Mouse (Mus musculus): ENCODE data around the gene Nkapl.
"Not testable (repeated sequence)": the region's sequence is repeated elsewhere in the genome, so short reads cannot be mapped to it uniquely, and the experiment has no call there.

The Nkapl gene

DNA sequence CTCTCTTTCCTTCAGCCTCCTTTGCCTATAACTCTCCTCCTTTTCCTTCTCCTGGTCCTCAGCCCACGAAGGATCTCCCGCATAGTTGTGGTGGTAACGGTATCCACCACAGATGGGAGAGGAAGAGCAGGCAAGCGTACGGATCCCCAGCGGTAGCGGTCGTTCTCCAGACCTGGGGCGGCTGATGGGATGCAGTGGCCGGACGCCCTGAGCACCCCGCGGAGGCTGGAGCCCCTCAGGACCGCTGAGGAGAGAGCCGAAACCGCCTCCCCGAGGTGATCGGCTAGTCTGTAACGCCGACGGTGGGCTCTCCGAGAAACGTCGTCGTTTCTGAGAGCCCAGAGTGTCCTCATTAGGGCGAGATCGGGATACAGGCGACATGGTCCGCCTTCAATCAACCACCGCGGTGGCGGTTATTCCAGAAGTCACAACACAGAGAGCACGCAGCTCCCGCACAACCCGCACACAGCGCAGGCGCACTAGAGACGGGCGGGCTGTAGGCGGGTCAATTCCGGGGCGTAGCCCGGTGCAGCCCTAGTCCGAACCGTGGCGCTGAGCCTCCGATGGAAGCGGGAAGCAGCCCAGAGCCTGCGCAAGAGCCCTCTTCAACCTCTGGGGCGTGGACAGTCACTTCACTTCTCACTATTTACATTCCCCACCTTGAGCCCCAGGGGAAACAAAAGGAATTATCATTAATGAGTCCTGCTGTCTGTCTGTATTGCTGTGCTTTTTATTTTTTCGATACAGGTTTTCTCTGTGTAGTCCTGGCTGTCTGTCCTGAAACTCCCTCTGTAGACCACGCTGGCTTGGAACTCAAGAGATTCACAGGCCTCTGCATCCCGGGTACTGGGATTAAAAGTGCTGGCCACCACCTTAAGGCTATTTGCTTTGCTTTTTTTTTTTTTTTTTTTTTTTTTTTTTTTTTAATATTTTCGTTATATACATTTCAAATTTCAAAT lies at the start of gene Nkapl:
Gene Nkapl, minus strand, starts transcription at position 449 of the 959 bp plus-strand sequence.
- in situ Hi-C loops (cut with MseI, MboI): no loop called here

DNA sequence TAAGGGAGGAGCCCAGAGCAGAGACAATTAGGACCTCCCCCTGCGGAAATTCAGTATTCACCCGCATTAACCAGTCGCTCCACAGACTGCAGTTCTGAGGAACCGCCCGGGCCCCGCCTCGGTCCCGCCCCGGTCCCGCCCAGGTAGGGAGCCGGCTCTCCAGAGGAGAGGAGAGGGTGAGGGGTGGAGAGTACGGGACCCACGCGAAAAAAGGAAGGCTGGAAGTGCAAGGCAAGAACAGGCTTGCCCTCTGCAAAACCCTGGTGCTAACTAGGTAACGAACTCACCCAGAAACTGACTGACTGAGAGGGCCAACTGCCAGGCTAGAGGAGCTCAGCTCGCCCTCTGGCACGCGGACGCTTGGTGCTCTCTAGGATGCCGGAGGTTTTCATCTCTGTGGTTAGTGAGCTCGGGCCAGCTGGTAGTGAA lies 37.9 kb upstream of the Nkapl start:
- in situ Hi-C loops (cut with MseI, MboI): no loop called here

DNA sequence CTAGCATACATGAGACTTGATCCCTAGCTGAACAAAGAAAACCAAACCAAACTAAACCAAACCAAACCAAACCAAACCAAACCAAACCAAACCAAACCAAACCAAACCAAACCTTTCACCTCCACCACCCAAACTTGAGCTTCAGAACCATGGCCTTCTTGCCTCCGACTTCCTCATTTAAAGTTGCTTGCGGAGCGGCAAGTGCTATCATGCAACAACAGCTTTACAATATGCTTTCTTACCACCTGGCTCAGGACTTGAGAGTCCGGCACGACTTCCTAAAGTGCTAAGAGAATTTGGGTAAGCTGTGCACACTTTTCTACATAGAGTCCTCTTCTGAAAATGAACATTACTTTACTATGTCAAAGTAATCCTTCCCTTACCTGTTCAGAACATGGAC lies 34.0 kb upstream of the Nkapl start:
- in situ Hi-C loops (cut with MseI, MboI): no loop called here

DNA sequence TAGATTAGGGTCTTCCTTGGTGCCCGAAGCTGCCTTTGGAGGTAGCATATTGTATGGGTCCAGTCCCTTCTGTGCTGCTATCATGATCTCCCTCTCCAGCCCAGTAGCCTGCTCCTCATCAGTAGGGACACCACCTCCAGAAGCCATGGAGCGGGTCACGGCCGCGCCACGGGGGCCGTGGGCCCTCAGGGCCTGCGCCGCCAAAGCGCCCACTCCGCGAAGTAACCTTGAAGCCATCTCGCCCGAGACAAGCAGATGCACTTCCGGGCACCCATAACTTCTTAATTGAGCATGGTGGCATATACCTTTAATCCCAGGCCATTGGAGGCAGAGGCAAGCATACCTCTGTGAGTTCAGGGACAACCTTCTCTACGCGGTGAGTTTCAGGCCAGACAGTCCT lies 32.9 kb upstream of the Nkapl start, which contains the start of gene Gm11273:
Gene Gm11273, minus strand, starts transcription at position 237 of the 400 bp plus-strand sequence.
- in situ Hi-C loops (cut with MseI, MboI): not testable (repeated sequence)

DNA sequence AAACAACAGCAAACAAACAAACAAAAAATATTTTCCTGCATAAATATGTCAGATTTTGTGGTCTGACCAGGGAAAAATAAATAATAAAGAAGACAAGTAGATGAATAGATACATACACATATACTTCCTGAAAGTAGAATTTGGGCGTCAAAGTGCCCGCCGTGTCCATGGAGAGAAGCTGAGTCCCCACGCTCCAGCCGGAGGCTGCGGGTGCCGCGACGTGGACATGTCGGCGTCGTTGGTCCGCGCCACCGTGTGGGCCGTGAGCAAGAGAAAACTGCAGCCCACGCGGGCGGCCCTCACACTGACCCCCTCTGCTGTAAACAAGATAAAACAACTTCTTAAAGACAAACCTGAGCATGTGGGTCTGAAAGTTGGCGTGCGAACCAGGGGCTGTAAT lies 26.8 kb upstream of the Nkapl start, which contains the start of gene AK157302:
Gene AK157302, plus strand, starts transcription at position 144 of the 400 bp plus-strand sequence.
- in situ Hi-C loops (cut with MseI, MboI): no loop called here

DNA sequence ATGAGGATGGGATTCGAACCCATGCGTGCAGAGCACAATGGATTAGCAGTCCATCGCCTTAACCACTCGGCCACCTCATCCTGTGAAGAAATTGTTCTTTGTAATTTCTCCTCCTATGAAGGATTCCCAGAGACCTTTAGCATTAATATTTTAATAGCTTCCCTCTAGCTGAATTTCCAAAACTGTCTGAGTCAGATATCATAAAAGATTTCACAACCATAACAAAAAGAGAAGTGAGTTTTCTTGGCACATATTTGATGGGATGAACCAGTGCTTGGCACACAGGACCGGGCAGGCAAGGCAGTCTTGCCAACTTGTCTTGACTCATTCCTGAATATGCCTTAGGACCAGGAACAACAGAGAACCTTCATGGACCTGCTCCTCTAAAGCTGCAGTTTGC lies 24.5 kb upstream of the Nkapl start:
- in situ Hi-C loops (cut with MseI, MboI): no loop called here

DNA sequence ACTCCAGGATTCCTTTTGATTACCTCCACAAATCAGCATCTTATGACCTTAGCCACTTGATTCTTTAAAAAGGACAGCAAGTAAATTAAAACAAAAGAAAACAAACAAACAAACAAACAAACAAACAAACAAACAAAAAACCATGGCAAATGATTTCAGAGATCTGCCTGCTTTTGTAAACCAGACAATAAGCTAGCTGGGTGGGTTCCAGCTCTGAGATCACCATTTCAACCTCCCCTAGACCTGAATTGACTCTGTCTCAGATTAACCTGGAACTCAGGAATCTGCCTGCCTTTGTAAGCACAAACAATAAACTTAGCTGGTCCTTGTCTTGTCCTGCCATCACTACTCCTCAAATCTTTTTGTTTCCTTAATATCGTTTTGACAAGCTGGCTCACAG lies 18.6 kb upstream of the Nkapl start:
- in situ Hi-C loops (cut with MseI, MboI): no loop called here

DNA sequence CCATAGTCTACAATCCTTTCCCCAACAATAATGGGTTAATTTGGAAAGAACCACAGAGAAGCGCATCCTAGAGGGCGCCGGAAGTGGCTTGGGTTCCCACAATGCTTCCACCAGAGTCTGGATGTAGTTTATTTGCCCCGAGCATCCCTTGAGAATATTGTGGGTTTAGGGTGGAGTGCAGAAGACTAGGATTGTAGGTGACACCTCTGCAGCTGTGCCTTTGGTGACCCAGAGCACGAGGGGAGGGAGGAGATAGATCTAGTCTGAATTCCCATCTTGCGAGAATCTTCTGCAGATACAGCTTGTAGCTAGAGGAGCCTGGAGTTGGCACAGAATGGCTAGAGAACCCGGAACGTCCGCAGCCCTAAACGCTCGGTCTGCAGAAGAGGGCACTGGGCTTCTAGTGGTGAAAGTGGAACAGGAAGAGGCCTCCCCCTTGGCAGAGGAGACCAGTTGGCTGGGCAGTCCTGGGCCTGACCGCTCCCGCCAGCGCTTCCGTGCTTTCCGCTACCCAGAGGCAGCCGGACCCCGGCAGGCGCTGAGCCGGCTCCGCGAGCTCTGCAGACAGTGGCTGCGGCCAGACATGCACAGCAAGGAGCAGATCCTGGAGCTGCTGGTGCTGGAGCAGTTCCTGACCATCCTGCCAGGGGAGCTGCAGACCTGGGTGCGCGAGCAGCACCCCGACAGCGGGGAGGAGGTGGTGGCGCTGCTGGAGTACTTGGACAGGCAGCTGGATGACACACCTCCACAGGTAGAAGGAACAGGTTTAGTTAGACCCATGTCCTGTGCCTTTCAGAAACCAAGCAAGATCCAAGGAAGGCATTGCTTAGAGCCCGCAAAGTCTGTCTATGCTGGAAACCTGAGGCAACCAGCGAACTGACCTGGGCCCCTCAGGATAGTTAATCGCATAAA lies 10.7 kb upstream of the Nkapl start, which contains the start of the genes Zkscan4 and Gm10065:
Gene Zkscan4, plus strand, starts transcription at position 149 of the 912 bp plus-strand sequence.
Gene Gm10065, minus strand, starts transcription at position 683 of the 912 bp plus-strand sequence.
- in situ Hi-C loops (cut with MseI, MboI): not testable (repeated sequence)

DNA sequence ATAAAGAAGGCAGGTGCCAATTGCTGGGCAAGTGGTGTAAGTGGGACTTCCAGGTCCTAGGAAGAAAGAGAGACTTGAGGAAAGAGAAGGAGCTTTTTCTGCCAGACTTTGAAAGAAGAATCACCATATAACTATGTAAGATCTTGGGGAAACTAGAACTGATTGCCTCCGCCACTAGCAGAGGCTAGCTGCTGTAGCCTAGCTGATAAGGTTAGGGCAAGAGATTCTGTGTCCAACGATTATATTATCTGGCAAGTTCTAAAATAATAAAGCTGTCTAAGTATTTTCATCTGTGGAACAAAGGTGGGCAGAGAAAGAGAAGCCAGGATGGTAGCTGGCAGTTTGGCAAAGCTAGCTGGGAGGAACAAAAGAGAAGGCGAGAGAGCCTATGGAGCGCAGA lies 4.1 kb upstream of the Nkapl start:
- in situ Hi-C loops (cut with MseI, MboI): no loop called here

DNA sequence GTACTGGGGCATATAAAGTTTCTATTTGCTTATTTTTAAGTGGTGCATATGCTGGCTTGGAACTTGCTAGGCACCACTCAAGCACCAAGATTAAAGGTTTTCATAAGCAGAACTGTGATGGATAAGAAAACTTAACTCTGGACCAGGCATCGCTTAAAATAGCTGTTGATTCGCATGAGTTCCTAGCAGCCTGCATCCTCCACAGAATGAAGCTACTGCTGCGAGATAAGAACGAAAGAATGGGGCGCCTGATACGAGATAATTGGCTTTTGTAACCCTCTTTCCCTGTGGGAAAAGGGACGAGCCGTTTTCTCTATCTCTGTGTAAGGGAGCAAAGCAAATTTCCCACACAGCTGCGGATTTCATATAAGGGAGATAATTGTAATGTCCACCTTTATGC lies 788 bp upstream of the Nkapl start:
- in situ Hi-C loops (cut with MseI, MboI): no loop called here

DNA sequence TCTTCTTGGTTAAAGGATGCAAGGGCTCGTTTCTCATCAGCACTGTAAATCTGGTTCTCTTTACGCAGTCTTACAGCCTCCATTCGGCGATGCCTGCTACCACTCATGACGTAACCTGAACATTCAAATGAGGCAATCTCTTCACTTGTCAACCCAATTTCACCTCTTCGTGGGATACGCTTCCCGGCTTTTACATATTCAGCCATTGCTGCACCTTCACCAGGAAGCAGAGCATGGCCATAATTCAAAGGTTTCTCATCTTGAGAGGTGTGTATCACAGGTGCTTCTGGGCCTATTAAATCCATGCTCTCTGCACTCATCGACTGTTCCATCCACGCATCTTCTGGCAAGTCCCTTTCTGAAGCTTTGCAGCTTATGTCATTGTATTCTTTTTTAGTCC lies 973 bp downstream of the Nkapl start:
- in situ Hi-C loops (cut with MseI, MboI): no loop called here

DNA sequence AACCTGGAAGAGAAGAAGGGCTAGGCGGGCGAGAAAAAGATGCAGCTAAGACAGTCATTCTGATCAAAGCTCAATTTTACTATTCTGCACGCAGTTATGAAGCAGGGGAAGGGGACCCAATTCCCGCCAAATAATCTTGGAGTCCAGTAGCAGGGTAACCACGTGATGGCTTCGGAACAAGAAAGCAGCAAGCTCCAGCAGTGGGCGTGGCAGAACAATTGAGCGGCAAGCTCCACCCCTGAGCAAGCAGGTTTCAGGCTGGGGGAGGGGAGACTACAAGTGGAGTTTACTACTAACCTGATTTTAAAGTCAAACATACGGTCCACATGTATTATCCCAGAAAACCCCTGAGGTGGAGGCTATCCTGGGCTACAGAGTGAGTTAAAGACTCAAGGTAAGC lies 5.8 kb downstream of the Nkapl start:
- in situ Hi-C loops (cut with MseI, MboI): not testable (repeated sequence)

DNA sequence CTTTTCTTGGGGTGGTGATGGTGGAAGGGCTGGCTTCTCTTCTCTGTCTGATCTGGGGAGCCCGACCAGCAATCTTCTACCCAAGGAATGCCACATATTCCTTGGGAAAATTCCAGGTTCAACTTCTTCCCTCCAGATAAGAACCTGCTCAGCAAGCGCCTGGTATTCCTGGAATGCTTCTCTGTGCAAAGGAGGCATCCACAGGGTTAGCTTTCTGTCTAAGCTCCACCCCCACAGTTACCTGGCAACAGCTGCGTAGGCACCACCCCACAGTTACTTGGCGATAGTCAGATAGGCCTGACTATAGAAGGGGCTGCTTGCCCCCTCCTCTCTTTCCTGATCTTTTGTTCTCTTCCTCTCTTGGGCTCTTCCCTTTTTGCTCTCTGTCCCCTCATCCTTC lies 12.0 kb downstream of the Nkapl start:
- in situ Hi-C loops (cut with MseI, MboI): no loop called here

DNA sequence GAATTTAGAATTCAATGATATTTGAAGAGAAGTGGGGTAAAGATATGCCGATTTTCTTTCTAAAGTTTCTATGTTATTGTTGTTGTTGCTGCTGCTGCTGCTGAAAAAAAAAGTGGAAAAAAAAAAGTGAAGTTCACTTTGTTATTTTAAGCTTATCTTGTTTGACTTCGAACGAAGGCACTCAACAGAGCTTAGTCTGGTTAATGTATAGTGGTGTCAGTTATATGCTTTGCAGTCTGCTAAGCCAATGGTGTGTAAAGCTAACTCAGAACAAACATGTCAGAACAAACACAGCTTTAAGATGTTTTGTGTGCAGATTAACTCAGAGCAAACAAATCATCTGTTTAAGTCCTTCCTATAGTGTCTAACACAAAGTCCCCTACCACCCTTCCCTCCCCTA lies 14.2 kb downstream of the Nkapl start:
- in situ Hi-C loops (cut with MseI, MboI): no loop called here

DNA sequence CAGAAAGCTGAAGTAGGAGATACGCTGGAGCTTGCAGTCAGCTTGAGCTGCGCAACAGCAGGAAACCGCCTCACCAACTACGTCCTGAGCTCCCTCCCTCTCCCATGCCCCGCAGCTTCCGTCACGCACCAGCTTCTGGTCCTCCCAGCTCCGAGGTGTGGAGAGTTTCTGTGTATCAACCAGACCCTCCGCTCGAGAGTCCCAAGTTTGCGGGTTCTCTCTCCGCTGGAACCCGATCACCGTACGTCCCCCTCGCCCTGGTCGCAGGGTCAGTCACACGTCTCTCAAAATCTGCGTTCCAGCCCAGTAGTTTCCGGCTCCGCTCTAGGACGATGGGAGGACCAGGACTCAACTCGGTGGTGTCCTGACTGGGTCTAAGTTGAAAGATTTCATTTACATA lies 14.9 kb downstream of the Nkapl start, which contains the start of gene Zscan26:
Gene Zscan26, minus strand, starts transcription at position 282 of the 400 bp plus-strand sequence.
- in situ Hi-C loops (cut with MseI, MboI): no loop called here

DNA sequence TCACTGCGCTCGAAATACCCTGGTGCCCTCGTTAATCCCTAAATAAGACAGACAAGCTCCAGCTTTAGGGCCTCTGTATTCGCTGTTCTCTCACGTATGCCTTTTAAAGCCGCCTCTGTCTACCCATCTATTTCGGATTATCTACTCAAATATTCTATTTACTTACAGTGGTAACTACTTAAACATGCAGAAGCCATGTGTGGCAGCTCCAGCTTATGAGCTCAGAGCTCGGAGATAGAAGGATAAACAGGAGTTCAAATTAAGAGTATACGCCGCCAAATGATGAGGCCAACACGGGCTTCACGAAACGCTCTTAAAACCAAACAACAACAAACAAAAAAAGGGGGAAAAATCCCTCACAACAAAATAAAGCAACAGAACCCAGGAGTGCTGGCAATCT lies 15.3 kb downstream of the Nkapl start:
- in situ Hi-C loops (cut with MseI, MboI): no loop called here

DNA sequence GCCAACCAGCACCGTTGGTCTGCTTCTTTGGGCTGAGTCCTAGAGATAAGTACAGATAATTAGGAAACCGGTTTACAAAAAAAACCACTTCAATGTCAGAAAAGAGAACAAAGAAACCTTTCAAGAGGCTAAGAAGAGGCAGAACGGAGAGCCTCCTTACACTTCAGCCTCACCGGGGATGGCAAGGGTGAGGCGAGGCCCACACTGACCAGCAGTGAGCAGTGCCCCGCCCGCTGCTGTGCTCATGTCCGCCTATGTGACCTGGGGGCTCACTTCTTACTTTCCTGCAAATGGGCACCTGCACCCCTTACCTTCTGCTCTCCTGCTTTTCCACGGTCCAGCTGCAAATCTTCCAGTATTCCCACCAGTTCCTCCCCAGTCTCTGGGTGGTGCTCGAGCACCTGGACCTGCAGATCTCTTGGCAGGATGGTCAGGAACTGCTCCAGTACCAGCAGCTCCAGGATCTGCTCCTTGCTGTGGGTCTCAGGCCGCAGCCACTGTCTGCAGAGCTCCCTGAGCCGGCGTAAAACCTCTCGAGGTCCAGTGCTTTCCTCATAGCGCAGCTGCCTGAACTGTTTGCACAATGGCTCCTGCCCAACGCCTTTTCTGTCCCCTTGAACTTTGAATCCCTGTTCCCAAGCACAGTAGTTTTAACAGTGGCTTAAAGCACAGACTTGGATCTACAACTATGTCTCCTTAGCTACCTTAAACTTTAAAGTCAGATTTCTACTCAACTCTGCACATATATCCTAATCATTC lies 20.3 kb downstream of the Nkapl start:
- in situ Hi-C loops (cut with MseI, MboI): no loop called here

DNA sequence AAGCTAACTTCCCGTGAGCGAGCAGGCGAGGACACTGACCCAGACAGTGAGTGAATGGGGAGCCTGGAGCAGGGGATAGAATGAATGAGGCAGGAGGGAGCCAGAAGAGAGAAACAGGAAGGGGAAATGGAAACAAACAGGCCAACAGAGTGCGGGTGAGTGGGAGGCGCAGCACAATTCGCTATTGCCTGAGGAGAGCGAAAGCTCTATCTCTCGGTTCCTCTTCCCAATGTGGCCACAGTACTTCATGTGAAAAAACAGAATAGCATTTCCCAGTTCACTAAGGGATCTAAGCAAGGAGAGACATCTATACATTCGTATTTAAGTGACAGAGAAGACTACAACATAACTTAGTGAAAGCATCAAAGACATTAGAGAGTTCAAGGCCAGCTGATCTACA lies 21.5 kb downstream of the Nkapl start:
- in situ Hi-C loops (cut with MseI, MboI): no loop called here

DNA sequence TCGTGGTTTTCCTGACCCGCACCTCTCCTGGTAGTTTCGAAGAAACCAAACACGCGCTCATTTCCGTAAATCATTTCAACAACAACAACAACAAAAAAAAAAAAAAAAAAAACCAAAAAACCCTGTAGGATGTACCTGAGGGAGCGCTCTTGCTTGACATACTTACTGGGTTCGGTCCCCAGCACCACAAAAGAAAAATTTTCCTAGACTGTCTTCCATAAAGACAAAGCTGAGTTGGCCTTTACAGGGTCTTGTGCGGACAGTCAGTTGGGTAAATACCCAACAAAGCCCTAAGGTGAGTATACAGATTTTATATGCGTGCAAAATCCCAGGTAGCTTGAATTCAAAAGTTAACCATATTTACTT lies 27.1 kb downstream of the Nkapl start:
- in situ Hi-C loops (cut with MseI, MboI): no loop called here

DNA sequence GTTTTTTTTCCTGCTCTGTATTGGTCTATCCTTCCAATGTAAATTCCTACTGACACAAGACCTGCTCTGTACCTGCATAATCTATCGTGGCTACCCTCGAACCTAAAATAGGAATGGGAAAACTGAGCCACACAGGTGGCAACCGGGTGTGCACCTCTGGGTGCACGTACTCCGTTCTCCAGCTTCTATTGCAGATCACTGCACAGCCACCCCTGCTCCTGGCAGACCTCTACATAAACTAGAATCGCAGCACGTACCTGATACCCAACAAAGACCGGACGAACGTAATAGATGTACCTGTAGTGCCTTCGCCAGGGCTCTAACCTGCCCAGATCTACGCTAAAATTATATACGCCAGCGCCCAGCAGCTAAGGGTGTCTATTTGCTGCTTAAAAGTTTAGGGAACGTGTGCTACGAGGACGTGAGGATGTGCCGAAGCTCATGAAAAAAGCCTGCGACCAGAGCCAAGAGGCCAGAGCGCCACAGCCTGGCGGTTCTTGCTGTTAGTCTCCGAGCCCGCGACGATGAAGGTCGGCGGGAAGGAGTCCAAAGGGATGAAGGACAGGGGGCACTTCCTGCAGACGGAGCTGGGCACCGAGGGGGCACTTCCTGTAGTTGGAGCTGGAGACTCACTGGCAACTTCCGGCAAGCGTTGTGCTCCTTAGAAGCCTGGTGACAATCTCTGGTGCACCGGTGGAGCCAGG lies 27.7 kb downstream of the Nkapl start, which contains the start of gene Pgbd1:
Gene Pgbd1, minus strand, starts transcription at position 556 of the 704 bp plus-strand sequence.
- in situ Hi-C loops (cut with MseI, MboI): no loop called here

DNA sequence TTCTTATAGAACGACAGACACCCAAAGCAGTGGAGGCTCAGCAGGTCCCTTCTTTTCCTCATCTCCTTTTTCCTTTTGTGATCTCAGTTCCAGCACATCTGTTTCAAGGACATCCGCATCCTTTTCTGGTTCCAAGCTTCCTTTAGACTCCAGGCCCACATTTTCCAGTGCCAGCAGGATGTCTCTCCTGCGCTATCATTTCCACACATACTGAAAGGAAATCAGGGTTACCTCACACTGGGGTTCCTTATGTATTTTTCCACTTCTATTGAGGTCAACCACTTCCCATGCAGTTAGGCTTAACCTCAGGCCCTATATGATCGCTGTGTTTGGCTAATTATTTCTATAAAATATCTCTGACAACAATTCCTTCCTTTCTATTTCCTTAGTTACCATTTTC lies 32.8 kb downstream of the Nkapl start:
- in situ Hi-C loops (cut with MseI, MboI): no loop called here

All from mouse trophoblast stem cell (cell line).